Mouse (Mus musculus) intestine, embryonic 15.5 days (tissue): Measurements from ENCODE around the gene Nek11. TPM values are rescaled to one million over a fixed set of nuclear protein-coding genes. Genes with fewer than 3 reads are reported as not detected.

ENCODE experiments used
- ATAC-seq: fragments of 200-750 bp; cut with Nextera tagmentation; 2 replicates; pipeline ENCODE4 v1.8.0; 2017; ENCODE audit warnings: moderate TSS enrichment, moderate library complexity
- H3K27ac ChIP-seq: fragments of 300-500 bp; sonication (generic); 2 replicates; pipeline ENCODE4 v1.5.1; 2015; ENCODE audit warnings: mild to moderate bottlenecking, inconsistent platforms
- H3K27me3 ChIP-seq: fragments of 300-500 bp; sonication (generic); replicated peaks from 2 replicates; pipeline ENCODE4 v1.6.1; 2015; ENCODE audit warnings: inconsistent platforms
- H3K36me3 ChIP-seq: fragments of 300-500 bp; sonication (generic); 2 replicates; pipeline ENCODE4 v1.6.1; 2015; ENCODE audit warnings: inconsistent platforms
- H3K4me1 ChIP-seq: fragments of 300-500 bp; sonication (generic); replicated peaks from 2 replicates; pipeline ENCODE4 v1.6.1; 2015; ENCODE audit warnings: inconsistent platforms
- H3K4me2 ChIP-seq: fragments of 300-500 bp; sonication (generic); replicated peaks from 2 replicates; pipeline ENCODE4 v1.6.1; 2015; ENCODE audit warnings: mild to moderate bottlenecking, inconsistent platforms
- H3K4me3 ChIP-seq: fragments of 300-500 bp; sonication (generic); replicated peaks from 2 replicates; pipeline ENCODE4 v1.5.1; 2015; ENCODE audit warnings: inconsistent platforms
- H3K9ac ChIP-seq: fragments of 300-500 bp; sonication (generic); 2 replicates; pipeline ENCODE4 v1.6.1; 2015; ENCODE audit warnings: inconsistent platforms
- H3K9me3 ChIP-seq: fragments of 300-500 bp; sonication (generic); 2 replicates; pipeline ENCODE4 v1.6.1; 2016; ENCODE audit warnings: inconsistent platforms
- WGBS: fragments of 180-500 bp; shearing (Covaris S2); methylation state at CpG from one replicate; pipeline ENCODE4 v1.1.7; 2015; 5-methylcytosine and 5-hydroxymethylcytosine counted together
- polyA plus RNA-seq: library from polyadenylated mRNA; unstranded; fragments of >200 nt; fragmentation: Nextera tagmentation; extraction: Ambion mirVana; gene quantifications from 2 replicates; pipeline ENCODE4 v1.2.1, GENCODE M21; 2015

The Nek11 gene
- polyA plus RNA-seq, 1 experiment from 2014 or later: 0.20 TPM

- Histone ChIP-seq H3K36me3 (no peaks in the 10 kb centered on the region), H3K4me3 (no peak overlapping the region), H3K9me3 (no peaks in the 10 kb centered on the region), H3K9ac (no peak overlapping the region), H3K4me2 (no peak overlapping the region), H3K27ac (no peak overlapping the region), H3K4me1 (no peaks in the 10 kb centered on the region), H3K27me3 (no peaks in the 10 kb centered on the region)
- WGBS: 74% methylated on average over 3 of the region's 3 CpGs
- ATAC-seq: no peak
Measured at GRCm38 (mm10) chr9:105302230-105302629, 93.1 kb downstream of the Nek11 start.

- H3K4me3 ChIP-seq: no peak overlapping the region
- no peak overlapping the region for H3K4me2 ChIP-seq
- H3K36me3 ChIP-seq: no peaks in the 10 kb centered on the region
- no peak overlapping the region for H3K27ac ChIP-seq
- no peaks in the 10 kb centered on the region for H3K4me1 ChIP-seq
- no peak overlapping the region for H3K9ac ChIP-seq
- H3K9me3 ChIP-seq: no peaks in the 10 kb centered on the region
- H3K27me3 ChIP-seq: no peaks in the 10 kb centered on the region
- 89% methylated on average over 1 of the region's 1 CpGs for WGBS
- ATAC-seq: no peak
Measured at GRCm38 (mm10) chr9:105301396-105301795, 93.9 kb downstream of the Nek11 start.

DNA sequence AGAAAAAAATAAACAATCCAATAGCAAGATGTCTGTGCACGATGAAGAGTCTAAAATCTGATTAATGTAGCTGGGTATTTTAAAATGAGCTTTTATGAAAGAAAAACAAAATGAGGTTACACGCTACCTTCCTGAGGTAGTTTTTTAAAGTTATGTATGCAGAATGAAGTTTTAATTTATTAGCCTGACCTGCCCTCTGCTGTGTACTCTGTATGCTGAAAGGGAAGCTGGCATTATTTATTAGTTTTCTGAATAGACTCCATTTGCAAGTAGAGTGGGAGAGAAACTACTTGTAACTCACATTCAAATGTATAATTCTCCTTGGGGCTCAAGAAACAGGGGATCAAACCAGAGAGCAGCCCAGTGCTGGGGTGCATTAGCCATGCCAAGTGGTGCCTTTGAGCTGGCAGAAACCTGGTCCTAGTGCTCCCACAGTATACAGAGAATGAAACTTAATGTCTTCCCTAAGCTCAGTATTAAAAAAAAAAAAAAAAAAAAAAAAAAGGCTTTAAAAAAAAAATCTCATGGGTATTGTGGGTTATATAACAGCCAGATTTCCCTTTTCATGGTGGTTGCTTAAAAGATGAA is 94.5 kb downstream of the Nek11 start:
- Histone ChIP-seq H3K4me3 (no peak overlapping the region), H3K4me1 (no peaks in the 10 kb centered on the region), H3K9me3 (no peaks in the 10 kb centered on the region), H3K4me2 (no peak overlapping the region), H3K27ac (no peak overlapping the region), H3K9ac (no peak overlapping the region), H3K36me3 (no peaks in the 10 kb centered on the region), H3K27me3 (no peaks in the 10 kb centered on the region)
- 86% methylated on average over 2 of the region's 2 CpGs for WGBS
- ATAC-seq: no peak

- Histone ChIP-seq H3K4me2 (no peak overlapping the region), H3K4me3 (no peak overlapping the region), H3K9ac (no peak overlapping the region), H3K4me1 (no peaks in the 10 kb centered on the region), H3K27me3 (no peaks in the 10 kb centered on the region), H3K9me3 (no peaks in the 10 kb centered on the region), H3K27ac (no peak overlapping the region), H3K36me3 (no peaks in the 10 kb centered on the region)
- WGBS: 27% methylated on average over 7 of the region's 7 CpGs
- no peak for ATAC-seq
Measured at GRCm38 (mm10) chr9:105284670-105285069, 110.7 kb downstream of the Nek11 start.

DNA sequence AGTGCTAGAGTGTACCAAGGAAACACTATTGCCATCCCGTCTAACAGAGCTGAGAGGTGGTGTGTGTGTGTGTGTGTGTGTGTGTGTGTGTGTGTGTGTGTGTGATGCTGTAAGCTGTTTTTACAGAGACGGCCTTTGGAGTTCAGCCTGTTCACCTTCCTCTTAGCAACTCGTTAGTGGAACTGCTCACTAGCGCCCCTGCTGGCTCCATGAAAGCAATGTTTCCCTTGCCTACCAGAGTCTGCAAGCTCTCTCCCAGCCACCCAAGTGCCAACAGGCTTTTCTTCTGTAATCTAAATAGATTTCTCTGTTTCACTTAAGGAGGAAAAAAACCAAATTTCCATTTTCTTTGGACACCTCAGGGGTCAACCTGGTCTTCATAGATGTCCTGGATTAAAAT is 112.6 kb downstream of the Nek11 start:
- whole genome bisulfite sequencing: 38% methylated on average over 4 of the region's 4 CpGs
- Histone ChIP-seq H3K36me3 (no peaks in the 10 kb centered on the region), H3K9ac (no peak overlapping the region), H3K4me1 (no peaks in the 10 kb centered on the region), H3K27ac (no peak overlapping the region), H3K9me3 (no peaks in the 10 kb centered on the region), H3K4me2 (no peak overlapping the region), H3K27me3 (no peaks in the 10 kb centered on the region), H3K4me3 (no peak overlapping the region)
- no peak for ATAC-seq

GRCm38 (mm10) chr9:105274925-105275324 is 120.4 kb downstream of the Nek11 start:
- Histone ChIP-seq H3K27ac (no peak overlapping the region), H3K9me3 (no peaks in the 10 kb centered on the region), H3K27me3 (no peaks in the 10 kb centered on the region), H3K36me3 (no peaks in the 10 kb centered on the region), H3K4me1 (no peaks in the 10 kb centered on the region), H3K9ac (no peak overlapping the region), H3K4me2 (no peak overlapping the region), H3K4me3 (no peak overlapping the region)
- no peak for ATAC-seq
- WGBS: 90% methylated on average over 3 of the region's 3 CpGs

- Histone ChIP-seq H3K36me3 (no peaks in the 10 kb centered on the region), H3K9me3 (no peaks in the 10 kb centered on the region), H3K4me2 (no peak overlapping the region), H3K4me3 (no peak overlapping the region), H3K4me1 (no peaks in the 10 kb centered on the region), H3K9ac (no peak overlapping the region), H3K27me3 (no peaks in the 10 kb centered on the region), H3K27ac (no peak overlapping the region)
- WGBS: 63% methylated on average over 6 of the region's 6 CpGs
- ATAC-seq: no peak
Measured at GRCm38 (mm10) chr9:105274286-105274685, 121.0 kb downstream of the Nek11 start.

DNA sequence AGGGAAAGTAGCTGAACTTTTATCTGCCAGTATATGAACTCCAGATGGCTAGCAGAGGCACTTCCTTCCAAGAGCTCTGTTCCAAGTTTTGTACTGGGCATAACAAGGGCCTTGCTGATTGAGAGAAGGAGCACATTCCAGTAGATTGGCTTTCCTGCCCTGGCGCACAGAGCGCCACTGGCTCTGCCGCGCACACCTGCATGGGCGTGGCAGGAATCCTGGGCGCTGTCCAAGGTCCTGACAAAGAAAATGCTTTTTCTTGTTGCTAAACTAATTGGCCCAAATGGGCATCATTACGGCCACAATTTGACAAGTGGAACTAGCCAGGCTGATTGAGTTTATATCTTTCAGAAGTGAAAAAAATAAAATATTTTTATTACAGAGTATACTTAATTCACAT is 123.1 kb downstream of the Nek11 start:
- H3K27me3 ChIP-seq: no peaks in the 10 kb centered on the region
- no peak for ATAC-seq
- H3K27ac ChIP-seq: no peak overlapping the region
- WGBS: 9% methylated on average over 7 of the region's 7 CpGs
- no peak overlapping the region for H3K4me3 ChIP-seq
- H3K9ac ChIP-seq: no peak overlapping the region
- no peaks in the 10 kb centered on the region for H3K4me1 ChIP-seq
- no peaks in the 10 kb centered on the region for H3K36me3 ChIP-seq
- no peak overlapping the region for H3K4me2 ChIP-seq
- H3K9me3 ChIP-seq: no peaks in the 10 kb centered on the region

GRCm38 (mm10) chr9:105263140-105263539 is 132.2 kb downstream of the Nek11 start:
- no peaks in the 10 kb centered on the region for H3K9me3 ChIP-seq
- WGBS: 70% methylated on average over 2 of the region's 2 CpGs
- ATAC-seq: no peak
- no peaks in the 10 kb centered on the region for H3K4me1 ChIP-seq
- H3K27ac ChIP-seq: no peak overlapping the region
- H3K9ac ChIP-seq: no peak overlapping the region
- H3K36me3 ChIP-seq: no peaks in the 10 kb centered on the region
- H3K4me3 ChIP-seq: no peak overlapping the region
- H3K4me2 ChIP-seq: no peak overlapping the region
- no peaks in the 10 kb centered on the region for H3K27me3 ChIP-seq

GRCm38 (mm10) chr9:105257668-105258067 is 137.7 kb downstream of the Nek11 start:
- no peaks in the 10 kb centered on the region for H3K9me3 ChIP-seq
- ATAC-seq: no peak
- no peaks in the 10 kb centered on the region for H3K36me3 ChIP-seq
- no peak overlapping the region for H3K4me3 ChIP-seq
- no peak overlapping the region for H3K4me2 ChIP-seq
- 74% methylated on average over 10 of the region's 10 CpGs for WGBS
- no peak overlapping the region for H3K27ac ChIP-seq
- H3K4me1 ChIP-seq: no peaks in the 10 kb centered on the region
- no peaks in the 10 kb centered on the region for H3K27me3 ChIP-seq
- H3K9ac ChIP-seq: no peak overlapping the region

GRCm38 (mm10) chr9:105254076-105254475 is 141.2 kb downstream of the Nek11 start:
- no peaks in the 10 kb centered on the region for H3K4me1 ChIP-seq
- H3K9me3 ChIP-seq: no peaks in the 10 kb centered on the region
- no peak overlapping the region for H3K4me3 ChIP-seq
- H3K27me3 ChIP-seq: no peaks in the 10 kb centered on the region
- no peak overlapping the region for H3K4me2 ChIP-seq
- no peak for ATAC-seq
- 98% methylated on average over 1 of the region's 1 CpGs for WGBS
- no peak overlapping the region for H3K9ac ChIP-seq
- H3K36me3 ChIP-seq: no peaks in the 10 kb centered on the region
- no peak overlapping the region for H3K27ac ChIP-seq

GRCm38 (mm10) chr9:105252349-105253041 is 142.8 kb downstream of the Nek11 start:
- 71% methylated on average over 4 of the region's 4 CpGs for WGBS
- no peaks in the 10 kb centered on the region for H3K4me1 ChIP-seq
- H3K27ac ChIP-seq: no peak overlapping the region

DNA sequence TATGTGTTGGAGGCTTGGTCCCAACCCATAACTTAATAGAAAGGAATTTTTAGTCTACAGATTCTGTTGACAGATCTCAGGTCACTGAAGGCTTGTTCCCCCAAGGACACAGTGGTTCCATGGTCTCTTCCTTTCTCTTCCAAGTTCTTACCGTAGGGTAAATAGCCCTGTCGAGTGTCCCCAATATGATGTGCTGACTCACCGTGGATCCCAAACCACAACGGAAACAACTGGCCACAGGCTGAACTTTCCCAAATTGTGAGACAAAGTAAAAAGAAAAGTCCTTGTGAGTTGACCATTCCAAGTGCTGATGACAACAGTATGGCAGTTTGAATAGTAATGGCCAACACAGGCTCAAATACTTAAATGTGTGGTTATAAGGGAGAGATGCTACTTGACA is 144.1 kb downstream of the Nek11 start:
- WGBS: 96% methylated on average over 4 of the region's 4 CpGs

More at GRCm38 (mm10) chr9:105252349-105253041, 142.8 kb downstream of the Nek11 start:
- H3K9ac ChIP-seq: no peak overlapping the region
- H3K27me3 ChIP-seq: no peaks in the 10 kb centered on the region
- H3K9me3 ChIP-seq: no peaks in the 10 kb centered on the region
- no peak overlapping the region for H3K4me3 ChIP-seq
- no peaks in the 10 kb centered on the region for H3K36me3 ChIP-seq
- ATAC-seq: no peak
- H3K4me2 ChIP-seq: no peak overlapping the region

More for the DNA sequence above, 144.1 kb downstream of the Nek11 start:
- Histone ChIP-seq H3K4me1 (no peaks in the 10 kb centered on the region), H3K9ac (no peak overlapping the region), H3K9me3 (no peaks in the 10 kb centered on the region), H3K27ac (no peak overlapping the region), H3K27me3 (no peaks in the 10 kb centered on the region), H3K36me3 (no peaks in the 10 kb centered on the region), H3K4me2 (no peak overlapping the region), H3K4me3 (no peak overlapping the region)
- ATAC-seq: no peak
